20 mouse cellular contexts compared by ENCODE assay signal in the genomic region with DNA sequence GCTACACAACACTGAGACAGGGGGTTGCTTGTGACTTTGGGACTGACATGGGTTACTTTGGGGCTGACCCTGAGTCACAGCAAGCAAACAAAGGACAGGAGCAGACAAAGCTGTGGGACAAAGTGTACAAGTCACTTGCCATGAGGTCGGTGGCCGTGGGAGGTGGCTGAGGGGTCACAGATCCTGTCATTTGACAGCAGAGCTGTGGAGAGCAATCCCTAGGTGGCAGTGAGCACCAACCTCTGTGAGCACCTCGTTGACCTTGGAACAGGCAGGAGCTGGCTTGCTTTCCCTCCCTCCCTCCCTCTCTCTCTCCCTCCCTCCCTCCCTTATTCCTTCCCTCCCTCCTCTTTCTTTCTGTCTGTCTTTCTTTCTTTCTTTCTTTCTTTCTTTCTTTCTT.
DNase-seq lines count a peak whose midpoint lies in the region; ATAC-seq and TF ChIP-seq lines count a peak whose summit lies in the region.
"Had no signal": no experiment of that assay in that cellular context is flagged by ENCODE, and none has a peak within 500 bp of the region (broad histone marks: within the 10 kb centered on the region; RNA-seq: fewer than 3 reads in every experiment).

No protein-coding gene starts in this region.

- no peaks in the 10 kb centered on the region for H3K27me3 ChIP-seq in heart, embryonic 10.5 days (ENCODE audit: insufficient read depth, poor library complexity, severe bottlenecking)
- H3K27me3 ChIP-seq in hindbrain, embryonic 10.5 days (ENCODE audit: insufficient read depth, poor library complexity, severe bottlenecking) = no peaks in the 10 kb centered on the region
- no peaks in the 10 kb centered on the region for H3K27me3 ChIP-seq in hindbrain, postnatal 0 days (ENCODE audit: insufficient read depth, low read length)
- H3K27me3 ChIP-seq in midbrain, embryonic 10.5 days (ENCODE audit: low read depth, poor library complexity, severe bottlenecking) = no peaks in the 10 kb centered on the region
- no peaks in the 10 kb centered on the region for H3K27me3 ChIP-seq in midbrain, embryonic 11.5 days (ENCODE audit: control insufficient read depth, insufficient read depth, low read length)
- H3K27me3 ChIP-seq: CH12.LX; hindbrain, embryonic 15.5 days had no signal

- no peak overlapping the region for H3K9ac ChIP-seq in hindbrain, postnatal 0 days (replicated peaks; ENCODE audit: low read length)
- H3K9ac ChIP-seq in midbrain, embryonic 11.5 days (ENCODE audit: low read length) = no peak overlapping the region
- H3K9ac ChIP-seq: hindbrain, embryonic 15.5 days had no signal

- peaks cover 30% of the 10 kb centered on the region for H3K36me3 ChIP-seq in heart, embryonic 10.5 days
- peaks cover 18% of the 10 kb centered on the region for H3K36me3 ChIP-seq in hindbrain, embryonic 10.5 days
- H3K36me3 ChIP-seq in hindbrain, postnatal 0 days (ENCODE audit: insufficient read depth, low read length) = no peaks in the 10 kb centered on the region
- no peaks in the 10 kb centered on the region for H3K36me3 ChIP-seq in midbrain, embryonic 10.5 days
- H3K36me3 ChIP-seq in midbrain, embryonic 11.5 days (ENCODE audit: control insufficient read depth, insufficient read depth, low read length) = no peaks in the 10 kb centered on the region
- H3K36me3 ChIP-seq: hindbrain, embryonic 15.5 days had no signal

- no peak overlapping the region for H3K4me3 ChIP-seq in heart, embryonic 10.5 days
- no peak overlapping the region for H3K4me3 ChIP-seq in hindbrain, embryonic 10.5 days
- H3K4me3 ChIP-seq in hindbrain, postnatal 0 days (ENCODE audit: low read length) = no peak overlapping the region
- no peak overlapping the region for H3K4me3 ChIP-seq in midbrain, embryonic 10.5 days
- no peak overlapping the region for H3K4me3 ChIP-seq in midbrain, embryonic 11.5 days (ENCODE audit: low read depth, low read length)
- H3K4me3 ChIP-seq: hindbrain, embryonic 15.5 days; megakaryocyte, embryonic 14.5 days had no signal

- DNase-seq in heart, embryonic 10.5 days (ENCODE audit: low spot score) = no peak
- no peak for DNase-seq in heart, adult 18-20 months
- no peak for DNase-seq in hindbrain, embryonic 10.5 days (ENCODE audit: low spot score)
- no peak for DNase-seq in hindbrain, postnatal 0 days (ENCODE audit: low spot score)
- no peak for DNase-seq in midbrain, embryonic 10.5 days (ENCODE audit: low spot score)
- no peak for DNase-seq in midbrain, embryonic 11.5 days (ENCODE audit: low spot score, missing footprints)
- no peak for DNase-seq in cerebellum, postnatal 4 days (ENCODE audit: low spot score in 2 of 2)
- DNase-seq: adrenal gland, postnatal 25 days; cerebellum, adult 18-20 months; cerebellum, postnatal 25 days; heart, adult 11 months; kidney, adult 11 months; kidney, postnatal 14 days; lung, adult 18-20 months; right cerebral cortex, postnatal 25 days; thymus, postnatal 36 days had no signal

- H3K4me1 ChIP-seq in heart, embryonic 10.5 days = peaks cover 41% of the 10 kb centered on the region
- H3K4me1 ChIP-seq in hindbrain, embryonic 10.5 days (replicated peaks) = peaks cover 49% of the 10 kb centered on the region
- 0 out of 2 replicates have a peak, but pooled peaks cover 6% of the 10 kb centered on the region for H3K4me1 ChIP-seq in hindbrain, postnatal 0 days (ENCODE audit: insufficient read depth, low read length)
- peaks cover 18% of the 10 kb centered on the region for H3K4me1 ChIP-seq in midbrain, embryonic 10.5 days
- H3K4me1 ChIP-seq in midbrain, embryonic 11.5 days (ENCODE audit: control insufficient read depth, insufficient read depth, low read length) = no peaks in the 10 kb centered on the region
- H3K4me1 ChIP-seq: megakaryocyte, embryonic 14.5 days had no signal

- H3K9me3 ChIP-seq in heart, embryonic 10.5 days = no peaks in the 10 kb centered on the region
- H3K9me3 ChIP-seq in hindbrain, embryonic 10.5 days = no peaks in the 10 kb centered on the region
- no peaks in the 10 kb centered on the region for H3K9me3 ChIP-seq in hindbrain, postnatal 0 days (ENCODE audit: low read length)
- H3K9me3 ChIP-seq in midbrain, embryonic 10.5 days (replicated peaks) = no peaks in the 10 kb centered on the region
- H3K9me3 ChIP-seq in midbrain, embryonic 11.5 days (ENCODE audit: control insufficient read depth, low read length) = no peaks in the 10 kb centered on the region
- H3K9me3 ChIP-seq: hindbrain, embryonic 15.5 days had no signal

- no peak overlapping the region for H3K4me2 ChIP-seq in hindbrain, postnatal 0 days (ENCODE audit: low read depth, low read length)
- no peak overlapping the region for H3K4me2 ChIP-seq in midbrain, embryonic 11.5 days
- H3K4me2 ChIP-seq: hindbrain, embryonic 15.5 days had no signal

- 49% methylated on average over 3 of the region's 3 CpGs for WGBS in heart, embryonic 10.5 days
- 46% methylated on average over 3 of the region's 3 CpGs for WGBS in hindbrain, embryonic 10.5 days
- WGBS in hindbrain, postnatal 0 days = 49% methylated on average over 3 of the region's 3 CpGs
- whole genome bisulfite sequencing in midbrain, embryonic 10.5 days = 53% methylated on average over 3 of the region's 3 CpGs
- WGBS in midbrain, embryonic 11.5 days = 46% methylated on average over 3 of the region's 3 CpGs

- H3K27ac ChIP-seq in heart, embryonic 10.5 days = peak overlapping the region; percentile 77
- peak overlapping the region; percentile 53; the same call in 1 of the 2 replicates for H3K27ac ChIP-seq in hindbrain, embryonic 10.5 days
- H3K27ac ChIP-seq in hindbrain, postnatal 0 days = no peak overlapping the region
- H3K27ac ChIP-seq in midbrain, embryonic 10.5 days (replicated peaks) = 0 out of 2 replicates have a peak overlapping the region, but pooled peaks have one; percentile 49
- no peak overlapping the region for H3K27ac ChIP-seq in midbrain, embryonic 11.5 days (ENCODE audit: low read depth, low read length)
- H3K27ac ChIP-seq: hindbrain, embryonic 15.5 days had no signal

- no peak for TF ChIP-seq CTCF in hindbrain, postnatal 0 days (IDR thresholded peaks at IDR 0.05; ENCODE audit: low read depth)

- no peak for ATAC-seq in hindbrain, postnatal 0 days
- ATAC-seq in midbrain, embryonic 11.5 days (ENCODE audit: low FRiP score) = no peak
- ATAC-seq: midbrain, embryonic 16.5 days had no signal

Comparison
In these comparisons a context has a peak if more than half of its experiments do, and no peak if none do; other contexts are left out.
1. H3K27ac ChIP-seq: peak in heart, embryonic 10.5 days (single experiment), hindbrain, embryonic 10.5 days (single experiment) and midbrain, embryonic 10.5 days (single experiment); none in hindbrain, postnatal 0 days (single experiment) and midbrain, embryonic 11.5 days (single experiment).